Mouse (Mus musculus) central nervous system, embryonic 11.5 days (tissue): ENCODE results near the gene Prpf38a. TPM values are rescaled to one million over a fixed set of nuclear protein-coding genes. Genes with fewer than 3 reads are reported as not detected.

Experiments
- polyA plus RNA-seq: library from polyadenylated mRNA; depleted of rRNA; stranded (reverse); fragments of >200 nt; gene quantifications from 2 replicates; pipeline ENCODE4 v1.2.3, GENCODE M21; 2012; rRNA removed

The Prpf38a gene
- polyA plus RNA-seq: 80.9 and 118 TPM in 2 replicates

DNA sequence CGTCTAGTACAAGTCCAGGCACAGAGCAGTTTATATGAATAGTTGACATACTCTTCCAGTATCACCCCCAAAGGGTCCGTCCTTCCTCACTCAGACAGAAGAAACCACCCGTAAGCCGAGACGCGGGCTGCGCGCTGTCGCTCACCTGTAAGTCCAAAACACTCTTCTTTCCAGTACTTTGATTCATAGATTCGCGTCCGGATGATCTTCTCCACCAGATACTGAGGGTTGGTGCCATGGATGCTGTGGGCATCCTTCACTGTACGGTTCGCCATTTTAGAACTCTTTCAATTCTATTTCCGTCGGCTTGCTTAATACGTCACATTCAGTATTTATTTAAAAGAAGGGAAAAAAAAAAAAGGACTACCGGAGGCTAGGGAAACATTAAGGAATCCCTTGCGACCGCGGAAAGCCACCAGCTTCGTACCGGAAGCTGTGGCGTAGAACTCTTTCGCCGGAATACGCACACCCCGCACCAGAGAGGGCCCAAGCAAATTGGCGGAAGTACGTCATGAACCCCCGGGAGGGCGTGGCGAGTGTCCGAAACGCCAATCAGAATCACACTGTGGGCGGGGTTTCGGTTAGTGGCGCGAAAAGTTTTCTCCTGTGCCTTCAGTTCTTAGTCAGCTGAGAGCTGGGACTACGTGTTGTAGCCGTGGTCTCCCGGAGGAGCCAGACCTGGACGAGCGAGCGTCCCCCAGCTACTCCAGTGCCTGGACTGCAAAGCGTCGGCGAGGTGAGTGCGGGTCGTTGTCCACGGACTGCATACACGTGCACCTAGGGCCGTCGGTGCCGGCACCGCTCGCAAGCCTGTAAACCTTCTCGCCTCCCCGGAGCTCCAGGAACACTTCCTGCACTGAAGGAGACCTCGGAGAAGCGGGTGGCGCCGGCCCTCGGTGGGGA is at the start of gene Prpf38a, which contains the start of gene Orc1:
Gene Prpf38a (minus strand): TSS at position 497 of the 903 bp plus-strand sequence.
Gene Orc1 (plus strand): TSS at position 584 of the 903 bp plus-strand sequence.

DNA sequence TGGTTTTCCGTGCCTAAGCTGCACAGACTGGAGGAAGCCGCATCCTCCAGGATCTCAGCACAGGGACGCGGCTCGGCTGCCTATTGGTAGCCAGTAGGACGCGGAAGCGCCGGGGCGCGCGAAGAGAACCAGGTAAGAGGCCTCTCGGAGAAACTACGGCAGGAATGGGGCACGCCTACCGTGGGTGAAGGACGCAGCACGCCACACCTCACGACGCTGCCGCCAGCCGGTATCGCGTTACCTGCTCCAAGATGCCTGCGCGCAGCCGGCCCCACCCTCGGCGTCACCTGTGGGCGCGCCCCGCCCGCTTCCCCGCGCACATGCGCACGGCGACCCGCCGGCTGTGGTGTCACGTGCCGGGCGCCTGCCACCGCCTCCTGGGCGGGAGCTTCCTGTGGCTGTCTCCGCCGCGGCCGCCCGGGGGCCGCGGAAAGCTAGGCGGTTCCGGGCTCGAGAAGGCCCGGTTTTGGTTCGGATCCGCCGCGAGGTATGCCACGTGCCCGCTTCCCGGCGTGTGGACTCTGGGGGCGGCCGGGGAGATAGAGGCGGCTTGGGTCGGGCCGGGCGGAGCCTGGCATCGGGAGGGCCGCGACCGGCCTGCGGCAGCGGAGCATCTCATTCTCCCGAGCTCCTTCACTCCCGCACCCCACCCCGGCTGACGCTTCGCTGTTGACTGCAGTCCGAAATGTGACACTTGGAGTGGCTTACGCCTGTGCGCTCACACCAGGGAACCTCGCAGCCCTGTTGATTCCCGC is 40.6 kb upstream of the Prpf38a start, which contains the start of gene Cc2d1b:
Gene Cc2d1b (plus strand): TSS at position 354 of the 755 bp plus-strand sequence.

Other genes with a start within 250 kb of the Prpf38a start
- gene Shisal2a, start 196.0 kb downstream of the Prpf38a start, polyA plus RNA-seq: 2.7 and 6.2 TPM in 2 replicates
- gene Gpx7, start 172.4 kb downstream of the Prpf38a start, polyA plus RNA-seq: 21.0 and 40.0 TPM in 2 replicates
- gene Tut4, start 119.9 kb downstream of the Prpf38a start, polyA plus RNA-seq: 146 and 228 TPM in 2 replicates
- gene Orc1, start 87 bp upstream of the Prpf38a start, polyA plus RNA-seq: 9.4 and 10.5 TPM in 2 replicates
- 42.4 and 62.6 TPM in 2 replicates for gene Cc2d1b, start 40.6 kb upstream of the Prpf38a start, polyA plus RNA-seq
- 0.19 and 0.22 TPM in 2 replicates for gene 3110021N24Rik, start 140.3 kb upstream of the Prpf38a start, polyA plus RNA-seq
- 10.4 and 12.4 TPM in 2 replicates for gene Zfyve9, start 201.5 kb upstream of the Prpf38a start, polyA plus RNA-seq